Mouse (Mus musculus) adipocyte (in vitro differentiated cells): ENCODE measurements at regions not wholly inside any gene's neighbourhood (a gene's known extent, or its start where the extent isn't known, plus 50 kb on each side); places are given as distances from the start of the nearest gene placed in this dataset.

Experiments
- DNase-seq: peaks from one replicate; pipeline ENCODE4 v3.0.0-alpha.2; 2016; ENCODE audit warnings: low spot score

GRCm38 (mm10) chr1:81747025-81747424 is 485.9 kb upstream of the Gm9747 start:
- DNase-seq, result no peak

GRCm38 (mm10) chr1:81754067-81754466 is 478.8 kb upstream of the Gm9747 start:
- DNase-seq, result no peak

GRCm38 (mm10) chr1:81755281-81755680 is 477.6 kb upstream of the Gm9747 start:
- DNase-seq, result no peak

- no peak for DNase-seq
Observed at GRCm38 (mm10) chr1:81755694-81756093, 477.2 kb upstream of the Gm9747 start.

GRCm38 (mm10) chr1:81759919-81760318 is 473.0 kb upstream of the Gm9747 start:
- DNase-seq, result no peak

GRCm38 (mm10) chr1:81771704-81772103 is 461.2 kb upstream of the Gm9747 start:
- DNase-seq, result no peak

- DNase-seq, result no peak
Observed at GRCm38 (mm10) chr1:81780583-81780982, 452.3 kb upstream of the Gm9747 start.

- DNase-seq, result no peak
Observed at GRCm38 (mm10) chr1:81784305-81784704, 448.6 kb upstream of the Gm9747 start.

- no peak for DNase-seq
Observed at GRCm38 (mm10) chr1:81794771-81795170, 438.1 kb upstream of the Gm9747 start.

GRCm38 (mm10) chr1:81795399-81795798 is 437.5 kb upstream of the Gm9747 start:
- no peak for DNase-seq

- DNase-seq, result peak; percentile 13
Observed at GRCm38 (mm10) chr1:81811591-81811990, 421.3 kb upstream of the Gm9747 start.

- no peak for DNase-seq
Observed at GRCm38 (mm10) chr1:81818884-81819283, 414.0 kb upstream of the Gm9747 start.

GRCm38 (mm10) chr1:81841966-81842365 is 390.9 kb upstream of the Gm9747 start:
- no peak for DNase-seq

GRCm38 (mm10) chr1:81850462-81851144 is 382.3 kb upstream of the Gm9747 start:
- DNase-seq, result no peak

GRCm38 (mm10) chr1:81859464-81859863 is 373.4 kb upstream of the Gm9747 start:
- no peak for DNase-seq

- DNase-seq, result peak; percentile 21
Observed at GRCm38 (mm10) chr1:81864571-81864970, 368.3 kb upstream of the Gm9747 start.

- DNase-seq, result no peak
Observed at GRCm38 (mm10) chr1:81886940-81887531, 345.9 kb upstream of the Gm9747 start.

- peak; percentile 87 for DNase-seq
Observed at GRCm38 (mm10) chr1:81897241-81897640, 335.7 kb upstream of the Gm9747 start.

GRCm38 (mm10) chr1:81900843-81901242 is 332.1 kb upstream of the Gm9747 start:
- DNase-seq, result no peak

- peak; percentile 40 for DNase-seq
Observed at GRCm38 (mm10) chr1:81904056-81904455, 328.9 kb upstream of the Gm9747 start.

- DNase-seq, result no peak
Observed at GRCm38 (mm10) chr1:81912607-81913006, 320.3 kb upstream of the Gm9747 start.

- no peak for DNase-seq
Observed at GRCm38 (mm10) chr1:81913561-81913964, 319.3 kb upstream of the Gm9747 start.

GRCm38 (mm10) chr1:81916840-81917239 is 316.1 kb upstream of the Gm9747 start:
- DNase-seq, result no peak

- peak; percentile 53 for DNase-seq
Observed at GRCm38 (mm10) chr1:81927721-81928120, 305.2 kb upstream of the Gm9747 start.
